Mouse (Mus musculus): Measurements from ENCODE around the gene Ddx27. TPM values are rescaled to one million over a fixed set of nuclear protein-coding genes. Genes with fewer than 3 reads are reported as not detected.

Ddx27 gene
- polyA plus RNA-seq (2011; ENCODE audit: insufficient read depth, insufficient read length, low read depth, missing spikeins): 72.1 and 75.7 TPM in 2 replicates

GRCm38 (mm10) chr2:167014702-167015381 lies at the start of gene Ddx27:
Ddx27 (plus strand) TSS chr2:167015193.
- H3K27ac ChIP-seq (ENCODE audit: insufficient read depth, low read length): peak within 1 kb of the TSS; percentile 76
- peaks cover 17% of the 10 kb centered on the region for H3K36me3 ChIP-seq (ENCODE audit: control insufficient read depth, insufficient read depth, low read length, poor library complexity, severe bottlenecking)
- no peaks in the 10 kb centered on the region for H3K9me3 ChIP-seq (replicated peaks; ENCODE audit: control insufficient read depth, insufficient read depth, low read length, poor library complexity, severe bottlenecking)
- TF ChIP-seq CTCF (IDR thresholded peaks at IDR 0.05; ENCODE audit: low read depth, low read length): no peak
- TF ChIP-seq POLR2A (IDR thresholded peaks at IDR 0.05; ENCODE audit: insufficient read depth, low read length): no peak
- peak; percentile 43; the same call in 1 of the 2 replicates for TF ChIP-seq EP300 (IDR thresholded peaks at IDR 0.05; ENCODE audit: insufficient read depth, low read depth, low read length)
- no peaks in the 10 kb centered on the region for H3K27me3 ChIP-seq (ENCODE audit: control insufficient read depth, insufficient read depth, low read length, poor library complexity, severe bottlenecking)
- peak within 1 kb of the TSS; percentile 96 for H3K4me3 ChIP-seq (ENCODE audit: low read depth, low read length)
- H3K4me1 ChIP-seq (ENCODE audit: control insufficient read depth, insufficient read depth, low read length): peaks cover 3% of the 10 kb centered on the region
- H3K9ac ChIP-seq (ENCODE audit: low read depth, poor library complexity, severe bottlenecking): peak within 1 kb of the TSS; percentile 69

DNA sequence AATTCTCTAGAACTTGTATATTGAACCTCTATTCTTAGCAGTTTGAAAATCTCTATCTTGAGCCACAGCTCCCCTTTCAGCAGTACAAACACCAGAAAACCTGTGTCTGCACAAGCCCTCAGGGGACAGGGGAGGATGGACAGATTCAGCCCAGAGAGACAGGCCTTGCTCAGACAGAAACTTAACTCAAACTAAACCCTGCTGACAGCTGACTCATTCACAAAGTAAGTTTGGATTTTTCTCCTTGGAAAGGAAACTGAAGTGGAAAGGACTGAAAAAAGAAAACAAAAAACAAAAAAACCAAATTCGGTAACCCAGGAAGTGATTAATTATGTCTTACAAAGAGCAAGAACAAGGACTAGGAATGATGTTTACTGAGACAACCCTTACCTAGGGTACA lies 41.8 kb upstream of the Ddx27 start:
- no peak for TF ChIP-seq CTCF (IDR thresholded peaks at IDR 0.05; ENCODE audit: low read depth, low read length)
- no peak for TF ChIP-seq EP300 (IDR thresholded peaks at IDR 0.05; ENCODE audit: insufficient read depth, low read depth, low read length)
- TF ChIP-seq POLR2A (IDR thresholded peaks at IDR 0.05; ENCODE audit: insufficient read depth, low read length): no peak
- no peaks in the 10 kb centered on the region for H3K9me3 ChIP-seq (replicated peaks; ENCODE audit: control insufficient read depth, insufficient read depth, low read length, poor library complexity, severe bottlenecking)
- H3K9ac ChIP-seq (ENCODE audit: low read depth, poor library complexity, severe bottlenecking): no peak overlapping the region
- H3K27ac ChIP-seq (ENCODE audit: insufficient read depth, low read length): peak overlapping the region; percentile 58; the same call in 1 of the 2 replicates
- H3K36me3 ChIP-seq (ENCODE audit: control insufficient read depth, insufficient read depth, low read length, poor library complexity, severe bottlenecking): no peaks in the 10 kb centered on the region
- H3K4me3 ChIP-seq (ENCODE audit: low read depth, low read length): no peak overlapping the region
- H3K4me1 ChIP-seq (ENCODE audit: control insufficient read depth, insufficient read depth, low read length): peaks cover 6% of the 10 kb centered on the region
- H3K27me3 ChIP-seq (ENCODE audit: control insufficient read depth, insufficient read depth, low read length, poor library complexity, severe bottlenecking): no peaks in the 10 kb centered on the region

- Histone ChIP-seq H3K27ac (ENCODE audit: insufficient read depth, low read length) (no peak overlapping the region), H3K4me3 (ENCODE audit: low read depth, low read length) (no peak overlapping the region), H3K9ac (ENCODE audit: low read depth, poor library complexity, severe bottlenecking) (no peak overlapping the region), H3K9me3 (replicated peaks; ENCODE audit: control insufficient read depth, insufficient read depth, low read length, poor library complexity, severe bottlenecking) (no peaks in the 10 kb centered on the region), H3K27me3 (ENCODE audit: control insufficient read depth, insufficient read depth, low read length, poor library complexity, severe bottlenecking) (no peaks in the 10 kb centered on the region), H3K36me3 (ENCODE audit: control insufficient read depth, insufficient read depth, low read length, poor library complexity, severe bottlenecking) (no peaks in the 10 kb centered on the region), H3K4me1 (ENCODE audit: control insufficient read depth, insufficient read depth, low read length) (peaks cover 6% of the 10 kb centered on the region)
- TF ChIP-seq EP300 (IDR thresholded peaks at IDR 0.05; ENCODE audit: insufficient read depth, low read depth, low read length) (no peak), CTCF (IDR thresholded peaks at IDR 0.05; ENCODE audit: low read depth, low read length) (no peak), POLR2A (IDR thresholded peaks at IDR 0.05; ENCODE audit: insufficient read depth, low read length) (no peak)
Measured at GRCm38 (mm10) chr2:166974177-166974872, 40.7 kb upstream of the Ddx27 start.

GRCm38 (mm10) chr2:166976356-166976755 lies 38.6 kb upstream of the Ddx27 start:
- Histone ChIP-seq H3K36me3 (ENCODE audit: control insufficient read depth, insufficient read depth, low read length, poor library complexity, severe bottlenecking) (no peaks in the 10 kb centered on the region), H3K9me3 (replicated peaks; ENCODE audit: control insufficient read depth, insufficient read depth, low read length, poor library complexity, severe bottlenecking) (no peaks in the 10 kb centered on the region), H3K9ac (ENCODE audit: low read depth, poor library complexity, severe bottlenecking) (0 out of 2 replicates have a peak overlapping the region, but pooled peaks have one; percentile 60), H3K27me3 (ENCODE audit: control insufficient read depth, insufficient read depth, low read length, poor library complexity, severe bottlenecking) (no peaks in the 10 kb centered on the region), H3K4me1 (ENCODE audit: control insufficient read depth, insufficient read depth, low read length) (peaks cover 4% of the 10 kb centered on the region), H3K4me3 (ENCODE audit: low read depth, low read length) (no peak overlapping the region), H3K27ac (ENCODE audit: insufficient read depth, low read length) (0 out of 2 replicates have a peak overlapping the region, but pooled peaks have one; percentile 7)
- TF ChIP-seq EP300 (IDR thresholded peaks at IDR 0.05; ENCODE audit: insufficient read depth, low read depth, low read length) (no peak), POLR2A (IDR thresholded peaks at IDR 0.05; ENCODE audit: insufficient read depth, low read length) (no peak), CTCF (IDR thresholded peaks at IDR 0.05; ENCODE audit: low read depth, low read length) (no peak)

DNA sequence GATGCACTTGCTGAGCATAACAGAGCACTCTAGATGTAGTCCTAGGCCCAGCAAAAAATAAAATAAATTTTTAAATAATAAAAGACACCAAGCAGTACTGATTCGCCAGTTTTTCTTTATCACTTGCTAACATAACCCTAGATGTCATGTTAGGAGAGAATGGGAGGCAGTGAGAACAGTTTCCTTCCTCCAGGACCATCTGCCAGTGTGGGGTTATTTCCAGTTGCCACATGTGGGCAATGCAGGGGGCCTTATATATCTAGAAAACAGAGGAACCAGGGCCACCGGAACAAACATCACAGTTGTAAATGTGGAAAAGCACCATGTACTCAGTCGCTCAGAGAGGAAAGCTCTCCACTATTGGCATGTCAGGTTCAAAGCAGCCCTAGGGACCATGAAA lies 37.5 kb upstream of the Ddx27 start:
- Histone ChIP-seq H3K9ac (ENCODE audit: low read depth, poor library complexity, severe bottlenecking) (no peak overlapping the region), H3K27me3 (ENCODE audit: control insufficient read depth, insufficient read depth, low read length, poor library complexity, severe bottlenecking) (no peaks in the 10 kb centered on the region), H3K4me3 (ENCODE audit: low read depth, low read length) (no peak overlapping the region), H3K4me1 (ENCODE audit: control insufficient read depth, insufficient read depth, low read length) (peaks cover 4% of the 10 kb centered on the region), H3K36me3 (ENCODE audit: control insufficient read depth, insufficient read depth, low read length, poor library complexity, severe bottlenecking) (no peaks in the 10 kb centered on the region), H3K9me3 (replicated peaks; ENCODE audit: control insufficient read depth, insufficient read depth, low read length, poor library complexity, severe bottlenecking) (no peaks in the 10 kb centered on the region), H3K27ac (ENCODE audit: insufficient read depth, low read length) (no peak overlapping the region)
- no peak for TF ChIP-seq CTCF (IDR thresholded peaks at IDR 0.05; ENCODE audit: low read depth, low read length)
- TF ChIP-seq POLR2A (IDR thresholded peaks at IDR 0.05; ENCODE audit: insufficient read depth, low read length): no peak
- TF ChIP-seq EP300 (IDR thresholded peaks at IDR 0.05; ENCODE audit: insufficient read depth, low read depth, low read length): no peak

DNA sequence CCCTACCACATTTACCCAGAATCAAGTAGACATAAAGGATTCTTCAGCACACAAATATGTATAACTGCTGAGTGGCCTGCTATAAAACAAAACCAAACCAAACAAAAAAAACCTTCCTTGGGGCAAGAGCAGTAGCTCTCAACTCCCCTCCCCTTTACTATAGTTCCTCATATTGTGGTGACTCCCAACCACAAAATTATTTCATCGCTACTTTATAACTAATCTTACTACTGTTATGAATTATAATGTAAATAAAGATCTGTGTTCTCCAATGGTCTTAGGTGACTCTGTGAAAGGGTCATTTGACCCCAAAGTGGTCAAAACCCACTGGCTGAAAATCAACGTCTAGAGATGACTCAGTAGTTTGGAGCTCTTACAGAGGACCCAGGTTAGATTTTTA lies 34.8 kb upstream of the Ddx27 start:
- H3K36me3 ChIP-seq (ENCODE audit: control insufficient read depth, insufficient read depth, low read length, poor library complexity, severe bottlenecking): no peaks in the 10 kb centered on the region
- no peak overlapping the region for H3K27ac ChIP-seq (ENCODE audit: insufficient read depth, low read length)
- H3K9me3 ChIP-seq (replicated peaks; ENCODE audit: control insufficient read depth, insufficient read depth, low read length, poor library complexity, severe bottlenecking): no peaks in the 10 kb centered on the region
- no peaks in the 10 kb centered on the region for H3K4me1 ChIP-seq (ENCODE audit: control insufficient read depth, insufficient read depth, low read length)
- TF ChIP-seq CTCF (IDR thresholded peaks at IDR 0.05; ENCODE audit: low read depth, low read length) (no peak), POLR2A (IDR thresholded peaks at IDR 0.05; ENCODE audit: insufficient read depth, low read length) (no peak), EP300 (IDR thresholded peaks at IDR 0.05; ENCODE audit: insufficient read depth, low read depth, low read length) (no peak)
- no peak overlapping the region for H3K9ac ChIP-seq (ENCODE audit: low read depth, poor library complexity, severe bottlenecking)
- no peaks in the 10 kb centered on the region for H3K27me3 ChIP-seq (ENCODE audit: control insufficient read depth, insufficient read depth, low read length, poor library complexity, severe bottlenecking)
- no peak overlapping the region for H3K4me3 ChIP-seq (ENCODE audit: low read depth, low read length)
